Mouse (Mus musculus) erythroid progenitor cell, adult 5-6 weeks (primary cell): ENCODE results near the gene Drg2. TPM values are rescaled to one million over a fixed set of nuclear protein-coding genes. Genes with fewer than 3 reads are reported as not detected.
"Not testable (repeated sequence)": the region's sequence is repeated elsewhere in the genome, so short reads cannot be mapped to it uniquely, and the experiment has no call there.

Experiments
- ATAC-seq: replicated peaks from 2 replicates; pipeline ENCODE4 v1.8.0; 2016; ENCODE audit warnings: moderate number of reproducible peaks, mild to moderate bottlenecking, moderate TSS enrichment, inconsistent platforms; ENCODE audit not compliant: poor library complexity, low FRiP score, severe bottlenecking
- total RNA-seq, 2 experiments: library from RNA; stranded (forward) in 1 of 2; stranded (reverse) in 1 of 2; fragments of 150-400 nt in 1 of 2; fragments of 186-747, 209-891 nt in 1 of 2; gene quantifications; 2 replicates each; pipeline versions ENCODE4 v1.2.3 to v1.2.4; 2015 to 2017; ENCODE audit warnings: low replicate concordance in 2 of 2

The Drg2 gene
- total RNA-seq (2015; ENCODE audit: low replicate concordance) (9.6 and 9.7 TPM in 2 replicates), total RNA-seq (2017; ENCODE audit: low replicate concordance) (4.6 and 25.8 TPM in 2 replicates)

DNA sequence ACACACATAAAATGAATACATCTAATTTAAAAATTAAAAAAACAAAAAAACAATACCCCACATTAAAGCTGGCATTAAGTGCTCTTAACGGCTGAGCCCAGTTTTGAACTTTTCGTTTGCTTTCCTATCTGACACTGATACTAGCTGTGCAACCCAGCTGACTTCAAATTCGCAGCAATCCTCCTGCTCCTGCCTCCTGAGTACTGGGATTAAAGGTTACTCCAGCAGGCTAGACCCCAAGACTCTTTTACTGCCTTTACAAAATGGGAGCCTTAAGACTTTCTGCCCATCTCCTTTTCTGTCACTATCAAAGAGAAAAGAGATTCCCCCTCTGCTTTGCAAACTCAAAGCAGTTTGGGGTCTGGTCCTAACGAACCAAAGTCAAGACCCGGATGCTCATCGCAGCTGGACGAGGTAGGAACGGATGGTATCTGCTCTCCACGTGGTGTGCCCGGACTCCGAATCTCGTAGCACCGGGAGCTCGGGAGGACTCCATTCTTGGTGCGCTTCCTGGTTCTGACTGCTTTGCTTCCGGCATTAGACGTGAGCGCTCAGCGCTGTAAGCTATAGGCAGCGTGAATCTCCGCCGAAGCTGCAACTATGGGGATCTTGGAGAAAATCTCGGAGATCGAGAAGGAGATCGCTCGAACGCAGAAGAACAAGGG, at the start of gene Drg2:
TSS of gene Drg2 (plus strand) at position 512 of the 665 bp plus-strand sequence.
- ATAC-seq: peak; percentile 76

DNA sequence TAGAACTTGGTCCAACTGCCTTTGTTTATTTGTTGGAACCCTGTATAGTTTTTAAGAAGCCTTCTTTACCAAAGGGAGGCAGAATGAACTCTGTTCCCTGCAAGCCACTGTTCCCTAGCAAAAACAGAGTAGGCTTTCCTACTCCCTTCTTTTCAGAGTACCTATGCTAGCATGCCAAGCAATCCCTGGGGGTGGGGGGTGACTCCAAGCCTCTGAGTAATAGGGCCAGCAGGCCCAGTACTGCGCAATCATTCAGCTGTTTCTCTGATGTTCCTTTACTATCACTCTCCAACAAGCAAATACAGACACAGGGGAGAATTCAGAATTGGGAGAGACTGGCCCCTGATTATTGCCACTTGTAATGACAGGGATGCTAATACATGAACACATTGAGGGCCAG, 47.8 kb upstream of the Drg2 start:
- ATAC-seq: no peak

DNA sequence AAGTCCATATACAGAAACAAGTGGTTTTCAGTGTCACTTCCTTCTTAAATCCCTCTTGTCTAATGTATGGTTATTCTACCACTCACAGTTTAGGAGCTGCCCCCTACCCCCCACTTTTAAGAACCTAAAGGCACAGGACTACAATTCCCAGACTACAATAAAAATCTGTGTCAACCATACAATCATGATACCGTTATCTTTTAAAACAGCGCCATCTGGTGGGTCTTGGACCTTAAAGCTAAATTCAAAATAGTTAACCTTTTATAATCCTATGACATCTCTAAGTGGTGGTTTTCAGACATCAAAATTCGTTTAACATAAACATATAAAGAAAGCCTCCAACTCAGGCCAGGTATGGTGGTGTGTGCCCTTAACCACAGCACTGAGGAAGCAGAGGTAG, 42.2 kb upstream of the Drg2 start:
- no peak for ATAC-seq

DNA sequence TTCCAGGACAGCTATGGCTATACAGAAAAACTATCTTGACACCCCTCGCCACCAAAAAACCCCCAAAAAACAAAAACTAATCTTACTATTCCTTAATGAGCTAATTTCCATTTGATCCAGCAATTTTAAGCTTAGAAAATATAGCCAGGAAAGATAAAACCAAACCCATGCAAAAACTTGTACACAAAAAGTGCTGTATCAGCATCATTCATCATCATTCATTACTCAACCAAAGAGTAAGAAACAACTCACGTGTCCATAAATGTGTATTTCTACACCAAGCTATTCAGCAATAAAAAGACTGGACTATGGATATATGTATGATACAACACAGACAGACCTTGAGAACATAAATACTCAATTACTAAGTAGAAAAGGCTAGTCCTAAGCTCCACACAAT, 41.5 kb upstream of the Drg2 start:
- no peak for ATAC-seq

DNA sequence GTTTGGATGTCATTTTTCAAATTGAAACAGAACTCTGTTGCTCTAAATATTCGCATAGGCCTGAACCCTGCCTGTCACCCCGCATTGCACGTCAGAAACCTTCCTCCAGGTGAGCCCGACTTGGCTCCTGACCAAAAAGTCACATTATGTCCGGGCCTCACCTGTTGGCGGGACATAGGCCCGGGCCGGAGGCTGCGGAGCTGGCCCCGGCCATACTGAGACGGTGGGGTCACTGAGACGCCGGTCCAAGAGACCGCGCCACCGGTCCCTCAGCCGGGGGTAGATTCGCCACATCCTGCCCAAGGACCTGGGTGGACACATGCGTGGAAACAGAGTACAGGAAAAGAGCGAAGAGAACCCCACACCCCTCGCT, 37.8 kb upstream of the Drg2 start:
- peak; percentile 36 for ATAC-seq

DNA sequence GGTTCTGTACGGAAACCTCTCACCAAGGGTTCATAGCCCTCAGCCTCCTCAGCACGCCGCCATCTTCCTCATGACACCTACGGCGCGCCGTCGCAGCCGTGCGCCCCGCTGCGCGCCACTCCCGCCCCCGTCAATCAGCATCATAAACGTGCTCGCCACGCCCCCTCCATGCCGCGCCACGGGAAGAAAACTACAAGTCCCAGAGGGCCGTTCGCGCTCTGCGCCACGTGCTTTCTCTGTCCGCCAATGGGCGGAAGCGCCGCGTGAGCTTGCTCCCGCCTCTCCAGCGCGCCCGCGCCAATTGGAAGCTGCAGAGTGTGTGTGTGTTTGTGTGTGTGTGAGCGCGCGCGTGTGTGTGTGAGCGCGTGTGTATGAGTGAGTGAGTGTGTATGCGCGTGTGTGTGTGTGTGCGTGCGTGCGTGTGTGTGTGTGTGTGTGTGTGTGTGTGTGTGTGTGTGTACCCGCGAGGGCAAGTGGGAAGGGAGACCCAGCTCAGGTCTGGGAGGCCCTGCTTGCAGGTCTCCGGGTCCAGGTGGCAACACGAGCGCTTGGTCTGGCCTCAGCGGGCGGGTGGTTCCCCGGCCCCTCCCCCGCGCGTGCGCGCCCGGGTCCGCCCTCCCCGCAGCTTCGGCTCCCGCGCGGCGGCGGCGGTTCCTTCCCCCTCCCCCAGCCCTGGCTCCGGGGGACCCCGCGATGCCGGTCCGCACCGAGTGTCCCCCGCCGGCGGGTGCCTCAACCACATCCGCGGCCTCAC, 37.3 kb upstream of the Drg2 start, which contains the start of gene Gid4:
TSS of gene Gid4 (plus strand) at position 183 of the 754 bp plus-strand sequence.
- peak; percentile 90 for ATAC-seq

DNA sequence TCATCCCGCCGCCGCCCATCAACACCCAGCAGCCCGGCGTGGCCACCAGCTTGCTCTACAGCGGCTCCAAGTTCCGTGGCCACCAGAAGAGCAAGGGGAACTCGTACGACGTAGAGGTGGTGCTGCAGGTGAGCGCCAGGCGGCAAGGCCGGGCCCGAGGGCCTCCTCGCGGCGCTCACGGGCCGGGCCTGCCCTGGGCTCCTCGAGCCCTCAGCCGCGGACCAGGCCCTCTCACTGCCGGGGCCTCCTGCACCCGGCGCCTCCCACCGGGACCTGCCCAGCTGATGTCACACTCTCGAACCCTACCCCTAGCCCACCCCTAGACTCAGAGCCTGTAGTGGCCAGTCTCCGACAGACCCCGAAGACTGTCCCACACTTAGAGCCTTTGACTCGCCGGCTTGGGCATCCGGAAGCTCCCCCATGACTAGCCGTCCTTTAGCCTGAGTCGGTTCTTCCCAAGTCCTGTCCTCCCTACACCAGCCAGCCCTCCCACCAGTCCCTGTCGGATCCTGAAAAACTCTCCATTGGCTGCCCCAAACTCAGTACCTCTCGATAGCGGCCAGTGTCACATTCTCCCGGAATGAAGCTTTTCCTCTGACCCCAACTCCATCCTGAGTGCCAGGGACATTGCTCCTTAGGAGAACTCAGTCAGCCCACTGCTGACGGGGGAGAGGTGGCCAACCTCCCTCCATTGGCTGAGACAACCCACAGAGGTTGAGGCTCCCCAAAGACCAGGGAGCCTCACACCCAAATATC, 36.5 kb upstream of the Drg2 start, which contains the start of gene Atpaf2:
TSS of gene Atpaf2 (minus strand) at position 741 of the 756 bp plus-strand sequence.
- peak; percentile 21; the same call in 1 of the 2 replicates for ATAC-seq

DNA sequence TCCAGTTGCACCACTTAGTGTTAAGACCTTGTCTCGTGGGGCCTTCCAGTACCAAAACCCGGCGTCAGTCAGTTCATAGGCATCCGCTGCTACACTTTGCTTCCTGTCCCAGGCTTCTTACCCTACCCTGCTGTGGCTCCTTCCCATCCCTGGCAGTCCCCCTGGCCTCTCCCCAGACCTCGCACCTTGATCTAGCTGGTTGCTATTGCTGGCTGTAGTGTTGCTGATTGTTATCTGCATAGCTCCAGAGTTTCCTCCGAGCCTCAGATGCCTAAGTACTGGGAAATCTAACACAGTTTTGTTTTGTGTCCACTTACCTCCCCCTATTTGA, 36.0 kb upstream of the Drg2 start:
- no peak; the same call in 1 of the 2 replicates for ATAC-seq

DNA sequence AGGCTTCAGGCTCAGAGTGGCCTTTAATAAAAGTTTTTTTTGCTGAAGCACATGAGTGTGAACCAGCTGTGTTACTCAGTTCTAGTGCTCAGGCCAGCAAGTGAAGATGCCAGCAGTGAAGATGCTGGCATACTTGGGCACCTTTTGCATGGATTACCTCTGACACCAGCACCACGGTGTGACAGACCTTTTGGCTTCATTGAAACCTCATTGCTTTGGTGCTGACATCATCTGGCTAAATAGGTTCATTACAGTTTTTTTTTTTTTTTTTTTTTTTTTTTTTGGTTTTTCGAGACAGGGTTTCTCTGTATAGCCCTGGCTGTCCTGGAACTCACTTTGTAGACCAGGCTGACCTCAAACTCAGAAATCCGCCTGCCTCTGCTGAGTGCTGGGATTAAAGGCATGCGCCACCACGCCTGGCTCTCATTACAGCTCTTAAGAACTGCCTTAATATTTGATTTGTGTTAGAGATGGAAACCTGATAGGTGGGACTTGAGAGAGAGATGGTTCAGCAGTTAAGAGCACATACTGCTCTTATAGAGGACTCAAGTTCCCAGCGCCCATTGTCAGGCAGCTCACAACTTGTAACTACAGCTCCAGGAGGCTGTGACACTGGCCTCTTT, 32.2 kb upstream of the Drg2 start:
- no peak for ATAC-seq

DNA sequence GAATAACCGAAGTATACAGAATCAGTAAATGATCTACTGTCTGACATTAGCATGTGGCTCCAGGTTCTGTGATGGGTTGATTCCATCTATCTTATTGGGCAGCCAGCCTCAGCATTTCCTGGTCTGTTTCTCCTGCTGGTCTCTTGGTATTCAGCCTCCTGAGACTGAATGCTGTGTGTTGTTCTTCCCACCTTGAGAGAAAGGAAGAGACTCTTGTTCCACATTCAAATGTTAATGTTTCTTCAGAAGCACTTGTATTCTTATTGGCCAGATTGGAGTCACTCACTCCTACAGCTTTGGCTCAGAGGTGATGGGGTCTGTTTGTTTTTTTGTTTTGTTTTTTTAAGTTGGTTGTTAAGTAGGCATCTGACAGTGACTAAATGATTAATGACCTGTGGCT, 31.4 kb upstream of the Drg2 start:
- no peak for ATAC-seq

DNA sequence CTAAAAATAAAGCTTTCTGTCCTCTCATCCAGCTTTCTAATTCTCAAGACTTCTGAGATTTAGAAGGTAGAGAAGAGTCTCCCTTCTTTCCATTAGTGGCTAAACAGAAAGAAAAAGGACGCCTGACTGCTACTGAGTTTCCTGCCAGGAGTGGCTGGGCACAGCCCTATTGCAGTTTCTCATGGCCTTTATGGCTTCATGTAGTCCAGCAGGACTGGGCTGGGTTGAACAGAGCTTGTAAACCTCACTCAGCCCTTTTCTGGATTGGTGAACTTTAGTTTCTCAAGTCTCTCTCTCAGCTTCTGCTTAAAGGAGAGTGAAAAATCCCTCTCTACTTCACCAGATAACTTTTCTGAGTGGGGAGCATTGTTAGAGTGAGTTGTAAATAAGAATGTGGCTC, 28.0 kb upstream of the Drg2 start:
- no peak for ATAC-seq

DNA sequence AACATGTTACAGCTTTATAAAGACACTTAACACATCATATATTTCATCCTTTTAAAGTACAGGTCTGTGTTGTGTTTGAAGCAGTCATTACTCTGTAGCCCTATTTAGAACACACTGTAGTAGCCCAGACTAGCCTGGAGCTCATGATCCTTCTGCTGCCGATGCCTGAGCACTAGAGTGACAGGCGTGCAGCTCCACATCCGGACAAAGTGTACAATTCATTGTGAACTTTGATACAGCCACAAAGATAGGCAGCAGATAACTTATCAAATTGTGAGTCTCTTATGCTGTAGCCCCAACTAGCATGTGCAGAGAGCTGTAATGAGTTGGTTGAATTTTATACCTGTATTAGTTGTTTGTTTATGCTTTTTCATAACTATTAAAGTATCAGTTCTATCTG, 26.8 kb upstream of the Drg2 start:
- no peak for ATAC-seq

DNA sequence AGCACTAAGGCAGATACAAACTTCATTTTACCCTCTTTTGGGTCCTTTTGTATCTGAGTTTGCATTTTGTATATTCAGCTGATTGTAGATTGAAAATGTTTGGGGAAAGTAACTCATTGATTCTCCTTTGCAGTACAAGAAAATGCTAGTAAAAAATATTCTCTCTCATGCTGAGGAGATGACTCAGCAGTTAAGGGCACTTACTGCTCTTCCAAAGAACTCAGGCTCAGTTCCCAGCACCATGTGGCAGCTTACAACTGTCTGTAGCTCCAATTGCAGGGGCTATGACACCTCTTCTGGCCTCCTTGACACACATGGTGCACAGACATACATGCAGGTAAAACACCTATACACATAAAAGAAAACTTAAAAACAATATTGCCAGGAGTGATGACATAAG, 20.9 kb upstream of the Drg2 start:
- ATAC-seq: no peak

DNA sequence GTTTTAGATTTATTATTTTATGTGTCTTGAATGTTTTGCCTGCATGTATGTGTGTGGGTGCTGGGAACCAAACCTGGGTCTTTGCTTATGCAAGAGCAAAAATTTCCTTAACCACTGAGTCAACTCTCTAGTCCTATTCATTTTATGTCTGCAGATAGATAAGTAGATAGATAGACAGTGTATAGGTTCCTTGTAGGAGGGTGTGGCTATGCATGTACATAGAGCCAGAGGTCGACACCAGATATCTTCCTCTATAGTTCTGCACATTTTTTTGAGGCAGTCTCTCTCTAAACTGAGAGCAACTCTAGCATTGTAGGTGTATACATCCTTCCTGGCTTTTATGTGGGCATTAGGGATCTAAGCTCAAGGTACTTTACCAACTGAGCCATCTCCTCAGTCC, 19.3 kb upstream of the Drg2 start:
- ATAC-seq: no peak

DNA sequence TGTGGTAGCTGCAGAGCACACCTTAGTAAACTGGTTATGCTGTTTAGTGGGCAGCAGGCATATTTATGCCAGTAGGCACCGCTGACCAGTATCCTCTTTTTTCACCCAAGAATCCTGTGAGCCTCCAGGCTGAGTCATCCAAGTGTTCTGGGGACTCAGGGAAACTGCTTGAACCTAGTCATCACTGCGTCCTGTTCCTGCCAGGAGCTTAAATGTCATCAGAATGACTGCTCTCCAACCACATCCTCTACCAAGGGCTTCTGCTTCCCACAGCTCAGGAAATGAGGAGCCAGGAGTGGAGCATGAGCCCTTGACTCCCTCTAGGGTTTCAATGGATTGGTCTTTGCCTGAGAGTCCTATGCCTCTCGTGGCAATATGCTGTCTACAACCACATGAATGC, 17.8 kb upstream of the Drg2 start:
- ATAC-seq: no peak

DNA sequence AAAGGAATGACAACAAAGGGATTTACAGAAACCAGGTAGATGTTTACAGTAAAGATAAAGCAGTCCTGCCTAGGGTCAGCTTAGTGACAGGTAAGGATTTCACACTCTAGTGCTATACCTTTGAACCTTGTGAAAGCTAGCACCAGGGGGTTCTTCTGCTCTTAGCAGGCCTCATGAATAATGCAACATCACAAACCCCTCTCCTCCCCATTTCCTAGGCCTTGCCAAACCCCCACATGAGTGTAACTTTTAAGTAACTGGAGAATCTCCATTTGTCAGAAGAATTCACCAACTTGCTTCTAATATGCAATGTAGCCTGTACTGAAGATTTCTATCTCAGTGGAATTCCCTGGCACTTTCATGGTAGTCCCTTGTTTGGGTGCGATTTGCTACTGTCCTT, 14.8 kb upstream of the Drg2 start:
- not testable (repeated sequence) for ATAC-seq

DNA sequence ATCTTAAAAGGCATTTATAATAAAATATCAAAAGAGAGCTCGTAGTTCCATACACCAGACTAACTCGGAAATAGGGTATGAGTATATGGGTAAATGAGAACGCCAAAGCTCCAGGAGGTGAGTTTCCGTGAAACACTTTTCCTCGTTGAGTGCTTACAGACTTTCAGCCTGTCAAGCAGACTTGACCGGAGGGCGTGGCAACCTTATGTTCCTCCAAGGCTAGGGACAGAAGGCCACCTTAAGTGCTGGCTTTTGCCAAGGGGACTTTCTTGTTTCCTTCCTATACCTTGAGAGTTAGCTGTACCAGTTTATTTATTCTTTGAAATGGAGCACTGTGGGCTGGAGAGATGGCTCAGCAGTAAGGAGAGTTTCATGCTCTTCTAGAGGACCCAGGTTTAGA, 14.2 kb upstream of the Drg2 start:
- no peak for ATAC-seq

DNA sequence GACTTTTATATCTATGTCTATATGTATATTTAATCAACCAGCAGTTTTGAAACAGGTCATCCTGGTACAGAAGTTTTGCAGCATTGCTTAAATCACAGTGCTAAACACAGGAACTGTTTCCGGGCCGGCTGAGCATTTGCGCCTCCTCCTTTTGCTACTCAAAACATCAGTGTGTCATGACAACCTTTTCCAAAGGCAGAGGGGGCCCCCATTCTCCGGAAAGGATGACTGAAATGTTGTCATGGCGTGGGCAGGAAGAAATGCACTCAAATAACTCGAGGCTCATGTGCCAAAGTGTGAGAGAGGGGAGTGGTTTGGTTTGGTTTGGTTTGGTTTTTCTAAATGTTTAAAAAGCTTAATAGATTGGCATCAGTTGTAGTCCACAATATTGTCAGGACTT, 11.5 kb upstream of the Drg2 start:
- no peak for ATAC-seq

DNA sequence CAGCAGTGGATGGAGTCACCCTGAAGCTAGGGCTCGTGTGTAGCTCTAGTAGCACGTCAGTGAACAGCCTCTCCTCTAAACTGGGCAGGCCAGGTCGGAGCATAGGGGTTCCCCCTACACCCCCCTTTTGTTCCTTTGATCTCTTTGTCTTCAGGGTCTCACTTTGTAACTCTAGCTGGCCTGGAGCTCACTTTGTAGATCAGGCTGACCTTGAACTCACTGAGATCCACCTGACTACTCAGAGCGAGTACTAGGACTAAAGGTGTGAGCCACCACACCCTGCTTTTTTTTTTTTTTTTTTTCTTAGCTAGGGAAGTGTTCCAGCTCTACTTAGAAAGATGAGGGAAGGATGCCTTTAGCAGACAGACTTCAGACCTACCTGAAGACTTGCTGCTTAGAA, 10.4 kb upstream of the Drg2 start:
- ATAC-seq: no peak

DNA sequence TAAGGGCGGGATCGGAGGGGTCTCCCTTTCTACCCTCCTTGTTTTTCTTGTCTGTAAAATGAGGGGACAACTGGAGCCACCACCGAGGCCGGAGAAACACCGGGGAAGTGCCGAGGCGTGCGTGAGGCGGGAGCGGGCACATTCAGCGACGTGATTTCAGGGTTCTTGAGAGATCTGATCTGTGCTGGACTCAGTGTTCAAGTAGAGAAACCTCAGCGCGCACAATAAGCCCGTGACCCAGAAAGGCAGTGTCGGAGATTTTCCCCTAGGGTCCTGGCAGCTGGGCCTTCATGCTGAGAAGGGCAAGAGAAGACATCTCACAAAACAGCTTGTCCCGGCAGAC, 325 bp downstream of the Drg2 start:
- ATAC-seq: peak; percentile 52; the same call in 1 of the 2 replicates
